Mouse (Mus musculus) layer of hippocampus, postnatal 14 days (tissue): ENCODE measurements around the gene Paqr5. TPM values are rescaled to one million over a fixed set of nuclear protein-coding genes. Genes with fewer than 3 reads are reported as not detected.

Experiments used
- DNase-seq, 2 experiments: peaks; one replicate each; pipeline ENCODE4 v3.0.0; 2021 to 2022; ENCODE audit warnings: low spot score in 2 of 2, mixed read lengths in 1 of 2
- total RNA-seq, 2 experiments: library from RNA; stranded (reverse); gene quantifications; 2 replicates each; pipeline ENCODE4 v1.2.3; 2021

Paqr5 gene
- total RNA-seq, 2 experiments from 2014 or later, result 2.0 to 3.8 TPM

- no peak for DNase-seq
These were observed 115.1 kb downstream of the Paqr5 start for GRCm38 (mm10) chr9:61911300-61912128.

- no peak for DNase-seq
These were observed 116.0 kb downstream of the Paqr5 start for GRCm38 (mm10) chr9:61910526-61911256.

- no peak for DNase-seq
These were observed 117.0 kb downstream of the Paqr5 start for GRCm38 (mm10) chr9:61909633-61910032.

DNA sequence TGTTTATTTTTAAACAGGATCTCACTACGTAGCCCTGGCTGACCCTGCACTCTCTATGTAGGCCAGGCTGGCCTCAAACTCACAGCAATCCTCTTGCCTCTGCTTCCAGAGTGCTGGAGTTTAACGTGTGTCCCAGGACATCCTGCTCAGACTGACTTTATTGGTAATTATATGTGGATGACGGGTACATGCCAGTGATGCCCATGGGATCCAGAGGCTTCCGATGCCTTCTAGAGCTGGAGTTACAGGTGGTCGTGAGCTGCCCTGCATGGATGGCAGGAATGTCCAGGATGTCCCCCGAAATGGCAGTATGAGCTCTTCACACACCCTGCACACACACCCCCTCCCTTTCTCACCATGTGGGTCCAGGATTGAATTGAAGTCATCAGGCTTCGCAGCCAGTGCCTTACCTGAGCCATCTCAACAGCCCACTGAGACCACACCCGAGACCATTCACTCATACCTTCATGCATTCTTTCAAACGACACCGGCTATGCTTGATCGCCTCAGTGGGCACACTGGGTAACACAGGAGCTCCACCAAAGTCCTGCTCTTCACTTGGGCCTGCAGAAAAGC, 117.7 kb downstream of the Paqr5 start:
- no peak for DNase-seq

DNA sequence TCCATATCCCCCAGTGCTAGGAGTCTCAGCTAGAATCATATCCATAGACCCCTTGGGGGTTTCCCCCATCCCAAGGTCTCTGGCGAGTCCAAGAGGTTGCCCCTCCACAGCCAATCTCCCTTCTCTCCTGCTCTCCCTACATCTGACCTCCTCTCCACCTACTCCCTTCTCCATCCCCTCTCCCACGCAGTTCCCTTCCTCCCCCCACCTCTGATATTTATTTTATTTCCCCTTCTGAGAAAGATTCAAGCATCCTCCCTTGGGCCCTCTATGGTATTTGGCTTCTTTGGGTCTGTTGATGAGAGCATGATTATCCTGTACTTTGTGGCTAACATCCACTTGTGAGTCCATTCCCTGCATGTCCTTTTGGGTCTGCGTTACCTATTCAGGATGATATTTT, 118.3 kb downstream of the Paqr5 start:
- no peak for DNase-seq

GRCm38 (mm10) chr9:61907621-61908295, 118.9 kb downstream of the Paqr5 start:
- no peak for DNase-seq

- DNase-seq, result no peak
These were observed 119.7 kb downstream of the Paqr5 start for GRCm38 (mm10) chr9:61906912-61907311.

DNA sequence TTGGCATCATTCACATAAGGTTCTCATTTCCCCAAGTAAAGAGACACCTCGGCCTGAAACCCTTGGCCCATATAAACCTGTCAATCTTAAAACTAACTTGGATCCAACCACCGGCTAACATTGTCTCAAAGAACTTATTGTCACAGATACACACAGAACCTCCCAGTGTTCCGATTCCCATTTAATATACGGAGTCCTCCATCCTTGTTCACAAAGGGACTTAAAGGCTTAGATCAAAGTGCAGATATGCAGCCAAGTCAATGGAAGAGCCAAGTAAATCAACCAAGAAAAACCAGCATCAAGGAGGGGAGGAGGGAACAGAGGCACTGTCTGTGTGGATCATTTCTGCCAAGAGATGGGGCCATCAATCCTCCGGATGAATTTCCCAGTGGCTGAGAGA, 121.1 kb downstream of the Paqr5 start:
- no peak for DNase-seq

DNA sequence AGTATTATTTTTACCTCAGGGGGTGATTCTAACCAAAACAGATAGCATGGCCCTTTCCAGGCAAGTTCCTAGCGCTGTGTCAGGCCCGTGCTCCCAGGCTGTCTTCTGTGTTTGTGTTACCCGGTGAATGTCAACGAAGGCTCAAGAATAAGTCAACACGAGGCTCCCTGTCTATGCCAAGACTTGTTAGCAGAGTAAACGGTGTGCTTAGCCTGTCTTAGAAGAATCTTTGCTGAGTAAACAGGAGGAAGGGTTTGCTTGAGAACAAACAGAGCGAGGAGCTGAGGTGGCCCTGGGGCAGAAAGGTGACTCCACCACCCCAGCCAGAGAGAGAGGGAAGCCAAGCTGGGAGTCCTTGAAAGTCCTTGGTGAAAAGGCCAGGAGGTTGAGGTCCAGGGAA, 122.5 kb downstream of the Paqr5 start:
- no peak for DNase-seq

Other genes with a start within 250 kb of the Paqr5 start
- 1,000 to 10,000 TPM; 1,323 to 1,423 TPM for gene Rplp1, start 112.3 kb downstream of the Paqr5 start, total RNA-seq
- gene Kif23, start 80.1 kb downstream of the Paqr5 start, total RNA-seq, result 1 to 10 TPM; 3.3 to 5.8 TPM
- gene Glce, start 95.8 kb upstream of the Paqr5 start, total RNA-seq, result 10 to 100 TPM; 19.6 to 22.5 TPM